Mouse (Mus musculus): ENCODE results near the gene Pnmal2.

The Pnmal2 gene

DNA sequence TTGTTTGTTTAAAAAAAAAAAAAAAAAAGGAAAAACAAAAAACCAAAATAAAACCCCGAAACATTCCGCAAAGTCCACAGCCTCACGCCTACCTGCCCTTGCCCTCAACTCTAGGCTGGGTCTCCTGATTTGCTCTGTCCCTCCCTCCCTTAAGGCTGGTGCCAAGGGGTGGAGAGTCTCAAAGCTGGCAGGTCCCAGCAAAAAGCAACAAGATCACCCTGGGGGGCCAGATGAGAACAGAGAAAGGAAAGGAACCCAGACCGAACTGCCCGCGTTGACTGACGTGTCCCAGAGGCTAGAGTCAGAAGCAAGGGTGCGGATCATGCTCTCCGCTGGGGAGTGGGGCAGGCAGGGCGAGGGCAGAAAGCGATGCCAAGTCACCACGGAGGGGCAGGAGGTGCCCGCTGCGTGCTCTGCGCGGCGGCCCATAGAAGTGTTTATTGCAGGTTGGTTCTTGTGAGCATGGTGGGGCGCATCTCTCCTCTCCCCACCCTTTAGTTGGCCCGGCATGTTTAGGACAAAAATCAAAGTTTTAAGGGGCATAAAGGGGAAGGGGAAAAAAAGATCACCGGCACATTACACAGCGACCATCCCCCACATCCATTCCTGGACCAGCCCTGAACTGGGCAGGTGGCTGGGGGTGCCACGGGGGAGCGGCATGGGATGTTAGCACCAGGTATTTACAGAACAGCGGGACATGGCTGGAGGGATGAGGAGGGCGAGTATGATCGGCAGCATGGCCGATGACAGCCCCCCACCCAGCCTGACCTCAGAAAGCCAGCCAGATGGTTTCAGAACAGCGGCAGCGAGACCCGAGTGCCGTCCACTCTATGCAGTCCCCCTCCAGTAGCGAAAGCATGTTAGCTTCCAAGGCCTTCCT is 28.8 kb upstream of the Pnmal2 start:
- in situ Hi-C loops (cut with MboI; ENCODE audit: low pct_unique_long_range_greater_than_20kb in 1 of 2, low sequenced_read_pairs in 2 of 2, unreplicated experiment in 1 of 2), result no loop called here

DNA sequence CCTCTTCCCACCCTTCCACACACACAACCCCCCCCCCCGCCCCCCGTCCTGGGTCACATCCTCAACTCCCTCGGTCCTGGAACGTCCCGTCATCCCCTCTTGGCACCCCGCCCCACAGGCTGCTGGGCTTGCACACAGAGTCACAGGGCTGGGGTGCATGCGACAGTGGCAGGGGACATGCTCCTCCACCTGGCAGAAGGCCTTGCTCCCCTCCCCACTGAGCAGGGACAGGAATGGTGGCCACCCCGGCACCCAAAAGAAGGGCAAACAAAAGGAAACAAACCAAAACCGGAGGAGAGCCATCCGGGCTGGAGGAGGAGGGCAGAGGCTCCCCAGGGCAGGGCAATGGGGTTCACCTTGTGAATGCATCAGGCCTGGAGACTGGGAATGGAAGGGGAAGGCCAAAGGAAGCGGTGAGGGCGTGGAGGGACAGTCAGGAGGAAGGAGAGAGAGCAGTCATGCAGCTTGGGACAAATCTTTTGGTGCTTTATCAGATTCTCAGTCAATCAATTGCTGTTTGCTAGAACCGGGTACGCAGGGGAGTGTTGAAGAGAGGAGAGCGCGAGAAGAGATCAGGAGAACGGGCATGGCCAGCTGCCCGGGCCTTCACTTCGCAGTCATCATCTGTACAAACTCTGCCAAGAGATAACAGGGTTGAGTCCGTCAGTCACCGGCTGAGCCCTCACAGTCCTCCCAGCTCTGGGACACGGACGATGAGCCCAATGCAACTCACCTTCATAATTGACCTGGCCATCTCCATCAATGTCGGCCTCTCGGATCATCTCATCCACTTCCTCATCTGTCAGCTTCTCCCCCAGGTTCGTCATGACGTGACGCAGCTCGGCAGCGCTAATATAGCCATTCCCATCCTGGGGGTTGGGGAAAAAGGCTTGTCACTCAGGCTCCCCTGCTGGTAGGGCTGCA is 27.9 kb upstream of the Pnmal2 start:
- in situ Hi-C loops (cut with MboI; ENCODE audit: low pct_unique_long_range_greater_than_20kb in 1 of 2, low sequenced_read_pairs in 2 of 2, unreplicated experiment in 1 of 2), result no loop called here

DNA sequence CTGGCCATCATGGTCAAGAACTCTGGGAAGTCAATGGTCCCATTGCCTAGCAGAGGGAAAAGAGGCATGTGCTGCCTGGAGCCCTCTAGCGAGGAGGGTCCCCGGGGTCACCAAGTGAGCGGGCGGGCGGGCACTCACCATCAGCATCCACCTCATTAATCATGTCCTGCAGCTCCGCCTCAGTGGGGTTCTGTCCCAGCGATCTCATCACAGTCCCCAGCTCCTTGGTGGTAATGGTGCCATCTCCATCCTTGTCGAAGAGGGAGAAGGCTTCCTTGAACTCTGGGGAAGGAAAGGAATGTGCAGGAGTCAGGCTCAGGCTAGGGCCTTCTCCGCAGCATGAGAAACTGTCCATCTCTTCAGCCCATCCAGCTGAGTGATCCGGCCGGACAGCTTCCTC is 27.0 kb upstream of the Pnmal2 start:
- in situ Hi-C loops (cut with MboI; ENCODE audit: low pct_unique_long_range_greater_than_20kb in 1 of 2, low sequenced_read_pairs in 2 of 2, unreplicated experiment in 1 of 2), result no loop called here

DNA sequence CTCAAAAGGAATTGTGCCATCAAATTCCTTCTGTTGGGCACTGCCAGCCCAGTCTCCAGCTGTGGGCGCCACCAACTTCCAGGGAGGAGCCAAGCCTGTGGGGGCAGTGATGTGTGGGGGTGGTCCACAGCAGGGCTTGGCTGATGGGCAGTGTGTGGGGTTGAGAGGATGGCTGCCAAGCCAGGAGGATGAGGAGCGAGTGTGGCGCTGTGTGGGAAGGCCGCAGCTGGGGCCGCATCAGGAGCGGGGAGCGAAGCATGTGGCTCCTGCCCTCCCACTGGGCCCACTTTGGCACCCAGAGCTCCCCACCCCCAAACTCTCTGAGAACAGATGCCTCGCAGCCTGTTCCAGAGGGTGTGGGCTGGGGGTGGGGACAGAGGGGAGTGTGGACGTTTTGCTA is 26.5 kb upstream of the Pnmal2 start:
- in situ Hi-C loops (cut with MboI; ENCODE audit: low pct_unique_long_range_greater_than_20kb in 1 of 2, low sequenced_read_pairs in 2 of 2, unreplicated experiment in 1 of 2), result no loop called here

DNA sequence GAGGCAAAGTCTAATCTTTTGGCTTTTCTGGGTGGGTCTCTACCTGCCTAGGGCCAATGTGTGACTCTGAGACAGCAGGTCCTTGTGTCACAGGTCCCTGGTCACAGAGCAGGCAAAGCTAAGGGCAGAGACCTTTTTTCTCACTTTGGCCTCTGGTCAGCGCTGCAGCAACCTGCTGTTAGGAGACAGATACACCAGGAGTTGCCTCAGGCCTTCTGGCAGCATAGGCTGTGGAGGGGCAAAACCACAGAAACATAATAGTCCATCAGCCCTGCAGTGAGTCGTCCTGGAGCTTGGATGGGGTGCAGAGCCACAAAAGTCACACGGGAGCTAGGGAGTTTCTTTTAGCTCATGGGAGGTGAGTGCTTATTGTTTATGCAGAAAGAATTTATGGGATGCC is 25.8 kb upstream of the Pnmal2 start:
- in situ Hi-C loops (cut with MboI; ENCODE audit: low pct_unique_long_range_greater_than_20kb in 1 of 2, low sequenced_read_pairs in 2 of 2, unreplicated experiment in 1 of 2), result no loop called here

DNA sequence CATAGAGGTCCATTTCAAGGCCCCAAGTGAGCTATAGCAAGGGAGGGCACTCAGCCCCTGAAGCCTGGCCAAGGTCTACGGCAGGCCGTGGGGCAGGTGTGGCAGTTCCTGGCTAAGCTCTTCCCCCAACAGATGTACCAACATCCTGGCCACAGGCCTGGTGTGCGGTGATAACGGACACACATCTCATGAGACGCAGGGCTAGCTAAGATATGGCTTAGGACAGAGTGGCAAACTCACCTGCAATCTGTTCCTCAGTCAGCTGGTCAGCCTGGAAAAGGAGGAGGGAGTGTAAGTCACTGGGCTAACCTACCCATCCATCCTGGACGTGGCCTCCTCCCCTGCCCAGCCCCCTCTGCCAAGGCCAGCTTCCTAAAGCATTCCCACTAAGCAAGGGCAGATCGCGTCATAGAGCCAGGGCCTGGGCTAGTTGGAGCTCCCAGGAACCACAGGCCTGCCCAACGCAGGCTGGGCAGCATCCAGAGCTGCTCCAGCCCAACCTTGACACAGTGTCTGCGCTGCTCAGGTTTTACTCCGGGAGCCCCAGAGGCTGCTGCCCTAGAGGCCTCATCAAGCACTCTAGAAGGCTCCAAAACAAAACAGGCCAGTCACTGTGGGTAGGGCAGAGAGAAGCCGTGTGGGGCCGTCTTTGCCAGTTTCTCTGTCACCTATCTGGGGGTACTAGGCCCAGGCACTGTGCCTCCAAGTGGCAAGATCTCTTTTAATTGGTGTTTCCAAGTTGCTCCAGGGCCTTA is 24.9 kb upstream of the Pnmal2 start:
- in situ Hi-C loops (cut with MboI; ENCODE audit: low pct_unique_long_range_greater_than_20kb in 1 of 2, low sequenced_read_pairs in 2 of 2, unreplicated experiment in 1 of 2), result loop anchor here in 1 of 2 experiments (5.0 kb wide), 1 partner anchor 37 kb away; no protein-coding TSS in a partner anchor

DNA sequence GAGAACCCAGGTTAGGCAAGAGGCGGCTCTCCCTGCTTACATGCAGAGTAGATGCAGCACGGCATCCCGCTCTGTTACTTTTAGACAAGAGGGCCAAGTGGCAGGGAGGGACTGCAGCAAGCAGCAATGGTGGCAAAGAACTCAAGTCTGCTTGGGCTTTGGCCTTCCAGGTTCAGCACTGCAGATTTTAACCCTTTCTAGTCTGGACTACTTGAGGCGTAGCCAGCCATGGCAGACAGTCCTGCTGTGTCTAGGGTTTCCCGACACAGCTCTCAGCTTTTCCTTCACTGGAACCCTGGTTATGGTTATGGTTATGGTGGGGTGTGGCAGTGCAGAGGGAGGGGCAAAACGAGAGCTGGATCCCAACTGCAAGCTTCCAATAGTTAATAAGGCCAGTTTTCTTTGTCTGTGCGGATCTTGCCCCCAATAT is 24.3 kb upstream of the Pnmal2 start:
- in situ Hi-C loops (cut with MboI; ENCODE audit: low pct_unique_long_range_greater_than_20kb in 1 of 2, low sequenced_read_pairs in 2 of 2, unreplicated experiment in 1 of 2), result loop anchor here in 1 of 2 experiments (5.0 kb wide), 1 partner anchor 38 kb away; no protein-coding TSS in a partner anchor

DNA sequence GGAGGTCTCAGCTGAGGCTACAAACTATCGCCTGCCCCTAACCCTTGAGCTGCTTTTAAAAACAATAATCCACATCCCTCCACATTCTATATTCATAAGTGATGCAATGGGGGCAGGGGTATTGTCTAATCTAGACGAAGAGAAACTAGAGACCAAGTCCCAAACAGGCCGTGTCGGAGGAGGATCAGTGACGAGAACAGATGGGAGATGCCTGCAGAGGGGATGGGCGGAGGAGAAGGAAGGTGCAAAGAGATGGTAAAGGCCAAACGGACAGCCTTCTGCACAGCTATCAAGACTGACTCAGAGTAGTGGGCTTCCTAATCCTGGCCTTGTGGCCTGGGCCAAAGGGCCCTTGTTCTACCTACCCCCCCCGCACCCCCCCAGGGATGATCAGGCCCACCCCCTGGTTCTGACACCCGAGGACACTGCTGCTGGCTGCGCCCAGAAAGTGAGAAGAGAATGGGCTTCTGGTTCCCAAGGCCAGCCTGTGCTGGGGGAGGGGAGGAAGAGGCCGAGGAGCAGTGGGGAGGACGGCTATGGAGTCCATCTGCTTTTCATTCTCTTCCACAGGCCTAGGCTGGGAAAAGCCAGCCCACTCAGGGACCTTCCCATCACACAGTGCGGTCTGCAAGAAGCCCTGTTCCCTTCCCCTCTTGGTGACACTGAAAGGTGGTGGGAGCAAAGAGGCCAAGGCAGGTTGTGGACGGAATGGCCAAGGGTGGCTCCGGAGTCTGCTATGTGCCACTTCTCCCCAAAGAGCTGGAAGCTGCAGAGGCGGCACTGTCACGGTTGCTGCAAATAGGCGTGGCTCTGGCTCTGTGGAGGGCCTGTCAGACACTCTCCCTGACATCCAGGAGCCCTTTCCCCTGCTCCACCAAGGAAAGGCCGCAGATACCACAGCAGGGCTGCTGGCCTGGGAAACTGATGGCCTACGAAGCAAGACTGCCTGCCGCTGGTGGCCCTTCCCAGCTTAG is 23.4 kb upstream of the Pnmal2 start:
- in situ Hi-C loops (cut with MboI; ENCODE audit: low pct_unique_long_range_greater_than_20kb in 1 of 2, low sequenced_read_pairs in 2 of 2, unreplicated experiment in 1 of 2), result loop anchor here in 1 of 2 experiments (5.0 kb wide), 1 partner anchor 39 kb away; no protein-coding TSS in a partner anchor

DNA sequence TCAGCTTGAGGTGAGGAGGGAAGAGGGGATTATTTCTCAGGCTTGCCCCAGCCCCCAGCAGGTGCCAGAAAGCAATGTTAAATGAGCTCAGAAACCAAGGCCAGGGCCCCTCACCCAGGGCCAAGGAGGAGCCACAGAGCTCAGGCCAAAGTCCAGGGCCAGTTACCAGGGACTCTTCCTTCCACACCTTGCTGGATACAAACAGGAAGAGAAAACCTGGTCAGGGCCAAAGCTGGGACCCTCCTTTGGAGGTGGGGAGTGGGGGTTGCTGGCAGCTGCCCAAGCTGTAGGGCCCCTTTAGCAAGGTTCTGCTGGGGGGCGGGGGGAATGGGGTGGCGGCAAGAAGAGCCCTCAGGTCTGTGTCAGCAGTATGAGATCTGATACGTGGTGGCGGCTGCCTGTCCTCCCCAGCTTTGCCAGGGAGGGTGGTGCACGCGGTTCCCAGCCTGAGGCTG is 22.6 kb upstream of the Pnmal2 start:
- in situ Hi-C loops (cut with MboI; ENCODE audit: low pct_unique_long_range_greater_than_20kb in 1 of 2, low sequenced_read_pairs in 2 of 2, unreplicated experiment in 1 of 2), result loop anchor here in 1 of 2 experiments (5.0 kb wide), 1 partner anchor 40 kb away; no protein-coding TSS in a partner anchor

DNA sequence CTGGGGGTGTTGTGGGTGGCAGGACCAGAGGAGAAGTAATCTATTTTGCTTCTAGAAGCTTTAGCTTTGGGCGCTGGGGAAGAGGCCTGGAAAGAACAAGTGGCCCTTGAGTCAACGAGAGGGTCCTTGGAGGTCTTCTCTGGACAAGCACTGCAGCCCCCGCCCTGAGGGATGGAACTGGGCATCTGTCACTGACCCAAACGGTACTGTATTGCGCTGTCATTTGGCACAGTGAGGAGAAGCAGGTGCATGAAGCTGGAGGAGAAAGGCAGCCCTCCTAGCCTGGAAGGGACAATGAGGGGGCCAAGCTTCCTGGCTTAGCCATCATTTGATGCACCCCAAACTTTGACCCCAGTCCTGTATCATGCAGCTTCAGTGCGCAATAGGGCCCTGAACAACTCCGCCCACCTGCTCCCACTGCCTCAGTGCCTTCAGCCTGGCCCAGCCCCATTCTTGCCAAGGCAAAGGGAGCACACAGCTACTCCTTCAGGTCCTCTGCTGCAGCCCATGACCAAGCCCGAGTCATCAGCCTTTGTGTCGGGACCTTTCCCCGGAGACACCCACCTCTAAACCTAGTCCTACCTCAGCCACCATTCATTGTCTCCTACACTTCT is 22.0 kb upstream of the Pnmal2 start:
- in situ Hi-C loops (cut with MboI; ENCODE audit: low pct_unique_long_range_greater_than_20kb in 1 of 2, low sequenced_read_pairs in 2 of 2, unreplicated experiment in 1 of 2), result loop anchor here in 1 of 2 experiments (5.0 kb wide), 1 partner anchor 40 kb away; no protein-coding TSS in a partner anchor

DNA sequence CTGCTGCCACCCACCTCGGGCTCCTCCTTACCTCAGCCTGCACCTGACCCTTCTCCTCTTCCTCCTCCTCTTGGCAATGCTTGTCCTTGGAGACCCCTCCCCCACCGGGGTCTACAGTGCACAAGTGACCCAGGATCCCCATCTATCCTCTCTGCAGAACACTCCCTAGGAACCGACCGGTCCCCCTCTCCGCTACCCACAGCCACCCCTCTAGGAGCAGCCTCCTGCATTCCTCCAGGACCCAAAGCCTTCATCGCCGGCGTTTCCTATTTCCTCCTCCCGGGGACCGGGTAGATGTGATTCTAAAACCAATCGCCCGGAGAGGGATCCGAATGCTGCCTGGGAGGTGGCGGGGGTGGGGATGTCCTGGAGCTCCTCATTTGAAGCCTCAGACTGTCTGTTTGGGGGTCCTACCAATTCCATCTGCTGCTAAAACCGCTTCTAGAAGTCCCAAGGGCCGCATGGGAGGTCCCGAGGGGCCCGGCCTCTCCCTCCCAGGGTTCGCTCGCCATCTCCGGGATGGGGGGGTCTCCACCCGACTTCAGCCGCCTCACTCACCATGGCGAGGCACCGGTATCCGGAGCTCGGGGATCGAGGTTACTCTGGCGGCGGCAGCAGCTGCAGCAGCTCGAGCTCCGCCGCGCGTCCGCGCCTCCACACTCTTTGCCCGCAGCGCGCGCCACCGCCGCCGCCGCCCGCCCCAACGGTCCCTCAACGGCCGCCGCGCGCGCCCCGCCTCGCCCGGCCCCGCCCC is 21.0 kb upstream of the Pnmal2 start:
- in situ Hi-C loops (cut with MboI; ENCODE audit: low pct_unique_long_range_greater_than_20kb in 1 of 2, low sequenced_read_pairs in 2 of 2, unreplicated experiment in 1 of 2), result loop anchor here in 1 of 2 experiments (5.0 kb wide), 1 partner anchor 41 kb away; no protein-coding TSS in a partner anchor

DNA sequence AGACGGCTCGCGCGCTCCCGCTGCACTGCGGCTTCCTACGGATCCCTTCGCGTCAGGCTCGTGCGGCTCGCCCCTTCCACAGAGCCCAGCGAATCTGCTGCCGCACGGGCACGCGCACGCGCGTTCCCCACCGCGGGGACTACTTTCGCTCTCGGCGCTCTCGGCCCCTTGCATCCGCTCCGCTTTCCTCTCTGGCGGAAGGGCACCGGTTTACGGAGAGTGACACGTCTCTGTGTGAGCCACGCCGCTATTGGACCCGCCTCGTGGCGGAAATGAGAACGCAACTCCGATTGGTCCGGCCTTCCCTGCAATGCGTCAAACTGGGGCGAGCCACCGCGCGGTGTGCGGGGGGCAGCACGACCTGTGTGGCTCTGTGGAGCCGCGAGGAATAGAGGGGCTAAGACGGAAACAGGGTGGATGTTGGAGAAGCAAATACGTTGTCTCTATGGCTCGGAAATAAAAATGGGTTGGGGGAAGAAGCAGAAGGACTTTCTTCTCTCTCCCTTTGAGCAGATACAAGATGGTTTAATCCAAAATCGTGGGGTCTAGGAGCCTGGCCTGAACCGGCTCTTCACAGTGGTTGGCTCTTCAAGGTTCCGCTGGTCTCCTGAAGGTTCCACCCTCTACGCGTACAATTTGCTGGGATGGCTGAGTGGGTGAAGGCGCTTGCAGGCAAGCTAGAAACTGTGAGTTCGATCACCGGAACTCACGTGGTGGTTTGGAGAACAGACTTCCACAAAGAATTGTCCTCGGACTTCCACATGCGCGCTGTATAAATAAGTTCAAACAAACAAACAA is 20.2 kb upstream of the Pnmal2 start, which contains the start of gene Calm3:
TSS of gene Calm3 (minus strand) at position 78 of the 798 bp plus-strand sequence.
- in situ Hi-C loops (cut with MboI; ENCODE audit: low pct_unique_long_range_greater_than_20kb in 1 of 2, low sequenced_read_pairs in 2 of 2, unreplicated experiment in 1 of 2), result loop anchor here in 1 of 2 experiments (5.0 kb wide), 1 partner anchor 42 kb away; no protein-coding TSS in a partner anchor

DNA sequence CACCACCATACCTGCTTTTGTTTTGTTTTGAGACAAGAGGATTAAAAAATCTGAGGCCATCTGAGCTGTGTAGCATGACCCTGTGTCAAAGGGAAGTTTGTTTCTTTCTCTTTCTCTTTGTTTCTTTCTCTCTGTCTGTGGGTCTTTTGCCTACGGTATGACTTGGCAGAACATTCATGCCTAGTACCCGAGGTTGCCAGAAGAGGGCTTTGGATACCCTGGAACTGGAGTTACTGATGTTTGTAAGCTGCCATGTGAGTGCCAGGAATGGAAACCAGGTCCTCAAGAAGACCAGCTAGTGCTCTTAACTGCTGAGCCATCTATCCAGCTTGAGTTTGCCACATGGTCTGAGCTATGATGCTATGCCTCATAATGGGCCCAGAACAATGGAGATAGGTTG is 16.1 kb upstream of the Pnmal2 start:
- in situ Hi-C loops (cut with MboI; ENCODE audit: low pct_unique_long_range_greater_than_20kb in 1 of 2, low sequenced_read_pairs in 2 of 2, unreplicated experiment in 1 of 2), result no loop called here

DNA sequence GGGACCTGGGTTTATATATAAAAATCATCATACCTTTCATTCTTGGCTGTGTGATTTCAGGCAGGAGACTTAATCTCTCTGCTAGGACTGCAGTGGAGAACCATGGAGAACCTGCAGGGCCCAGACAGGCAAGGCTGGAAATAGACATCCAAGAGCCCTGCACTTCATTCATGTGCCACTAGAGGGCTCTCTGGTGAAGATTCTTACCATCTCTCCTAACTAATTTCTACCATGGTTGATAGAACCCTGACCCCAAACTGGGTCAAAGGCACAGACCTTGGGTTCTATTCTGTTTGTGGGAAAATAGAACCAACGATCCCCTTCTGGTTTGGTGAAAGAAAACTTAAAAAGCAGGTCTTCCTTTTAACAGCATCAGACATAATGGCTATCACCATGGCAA is 13.6 kb upstream of the Pnmal2 start:
- in situ Hi-C loops (cut with MboI; ENCODE audit: low pct_unique_long_range_greater_than_20kb in 1 of 2, low sequenced_read_pairs in 2 of 2, unreplicated experiment in 1 of 2), result loop anchor here (10.0 kb wide), 2 partner anchors 124 to 134 kb away; partner anchors contain the start of gene Hif3a (in 1 of the 2)
